44 mouse cellular contexts compared by ENCODE assay signal in genomic region chr13:67818636-67819035, GRCm38 (mm10). TPM values are rescaled to one million over a fixed set of nuclear protein-coding genes. Genes with fewer than 3 reads are reported as not detected.
DNase-seq lines count a peak whose midpoint lies in the region; ATAC-seq and TF ChIP-seq lines count a peak whose summit lies in the region.
"Had no signal": no experiment of that assay in that cellular context is flagged by ENCODE, and none has a peak within 500 bp of the region (broad histone marks: within the 10 kb centered on the region; RNA-seq: fewer than 3 reads in every experiment).

No protein-coding gene starts in this region.

- H3K4me1 ChIP-seq in lung, postnatal 0 days (ENCODE audit: insufficient read depth, low read depth, low read length), result no peaks in the 10 kb centered on the region
- no peaks in the 10 kb centered on the region for H3K4me1 ChIP-seq in midbrain, embryonic 14.5 days (ENCODE audit: control insufficient read depth, insufficient read depth, low read length)
- H3K4me1 ChIP-seq: neural tube, embryonic 12.5 days had no signal

- no peak for ATAC-seq in lung, postnatal 0 days
- ATAC-seq in midbrain, embryonic 14.5 days (ENCODE audit: low FRiP score, low TSS enrichment), result no peak
- ATAC-seq: forebrain, embryonic 15.5 days; hindbrain, embryonic 16.5 days; Patski had no signal

- no peaks in the 10 kb centered on the region for H3K36me3 ChIP-seq in lung, postnatal 0 days (ENCODE audit: insufficient read depth, low read length)
- H3K36me3 ChIP-seq in midbrain, embryonic 14.5 days (ENCODE audit: control insufficient read depth, insufficient read depth, low read length), result peaks cover 13% of the 10 kb centered on the region; the same call in 1 of the 2 replicates

- no peaks in the 10 kb centered on the region for H3K27me3 ChIP-seq in lung, postnatal 0 days (replicated peaks; ENCODE audit: insufficient read depth, low read length)
- H3K27me3 ChIP-seq in midbrain, embryonic 14.5 days (ENCODE audit: control insufficient read depth, insufficient read depth, low read length), result no peaks in the 10 kb centered on the region
- H3K27me3 ChIP-seq: forebrain, embryonic 15.5 days; kidney, embryonic 15.5 days; neural tube, embryonic 12.5 days; Patski had no signal

- H3K9ac ChIP-seq in lung, postnatal 0 days (replicated peaks; ENCODE audit: low read depth), result no peak overlapping the region
- H3K9ac ChIP-seq in midbrain, embryonic 14.5 days (replicated peaks; ENCODE audit: low read length), result no peak overlapping the region
- H3K9ac ChIP-seq: forebrain, embryonic 15.5 days; kidney, embryonic 15.5 days; liver, embryonic 14.5 days; neural tube, embryonic 12.5 days had no signal

- H3K4me2 ChIP-seq in lung, postnatal 0 days (replicated peaks; ENCODE audit: low read depth, low read length), result no peak overlapping the region
- no peak overlapping the region for H3K4me2 ChIP-seq in midbrain, embryonic 14.5 days (ENCODE audit: low read length)
- H3K4me2 ChIP-seq: forebrain, embryonic 15.5 days; kidney, embryonic 15.5 days; midbrain, embryonic 11.5 days; neural tube, embryonic 12.5 days had no signal

- peak in 1 of 2 experiments; percentile 29 for DNase-seq in layer of hippocampus, adult 2 months (ENCODE audit: low spot score in 2 of 2)
- no peak for DNase-seq in layer of hippocampus, postnatal 10 days (ENCODE audit: low spot score in 2 of 2)
- DNase-seq in lung, postnatal 0 days (ENCODE audit: low spot score), result peak; percentile 32
- DNase-seq in lung, postnatal 10 days, result no peak
- peak; percentile 25 for DNase-seq in brain, adult 2 months (ENCODE audit: low read depth, low spot score)
- no peak for DNase-seq in midbrain, embryonic 14.5 days
- DNase-seq in heart, adult 8-10 months (ENCODE audit: low spot score), result no peak
- DNase-seq: adrenal gland, postnatal 14 days; cerebellum, adult 2 months; cerebellum, postnatal 14 days; gastrocnemius, postnatal 25 days; heart, adult 18-20 months; kidney, adult 18-20 months; kidney, postnatal 25 days; liver; lung, postnatal 36 days; right cerebral cortex, adult 18-20 months; spleen, adult 18-20 months; thymus, adult 18-20 months; thymus, postnatal 36 days had no signal

- H3K27ac ChIP-seq in layer of hippocampus, adult 2 months, result peak overlapping the region; percentile 36; the same call in 1 of the 2 replicates
- no peak overlapping the region for H3K27ac ChIP-seq in lung, postnatal 0 days (ENCODE audit: low read length)
- H3K27ac ChIP-seq in midbrain, embryonic 14.5 days (replicated peaks; ENCODE audit: low read depth, low read length), result no peak overlapping the region
- H3K27ac ChIP-seq: forebrain, embryonic 10.5 days; forebrain, embryonic 15.5 days; kidney, embryonic 15.5 days; liver, embryonic 14.5 days; neural tube, embryonic 12.5 days had no signal

- TF ChIP-seq EP300 in lung, postnatal 0 days (IDR thresholded peaks at IDR 0.05), result no peak

- H3K4me3 ChIP-seq in layer of hippocampus, adult 2 months, result no peak overlapping the region
- no peak overlapping the region for H3K4me3 ChIP-seq in lung, postnatal 0 days (ENCODE audit: low read depth, low read length)
- no peak overlapping the region for H3K4me3 ChIP-seq in midbrain, embryonic 14.5 days (replicated peaks; ENCODE audit: low read depth, low read length)
- H3K4me3 ChIP-seq: forebrain, embryonic 10.5 days; forebrain, embryonic 15.5 days; kidney, embryonic 15.5 days; myocyte; neural tube, embryonic 12.5 days had no signal

- 0 out of 2 replicates have a peak, but pooled peaks cover 3% of the 10 kb centered on the region for H3K9me3 ChIP-seq in lung, postnatal 0 days (ENCODE audit: low read length)
- peaks cover 26% of the 10 kb centered on the region for H3K9me3 ChIP-seq in midbrain, embryonic 14.5 days (ENCODE audit: control insufficient read depth, low read length)

- TF ChIP-seq CTCF in layer of hippocampus, adult 2 months (conservative IDR thresholded peaks at IDR 0.05), result no peak
- TF ChIP-seq CTCF in lung, postnatal 0 days (IDR thresholded peaks at IDR 0.05), result no peak

- 55% methylated on average over 1 of the region's 1 CpGs for WGBS in lung, postnatal 0 days
- 98% methylated on average over 1 of the region's 1 CpGs for WGBS in midbrain, embryonic 14.5 days

RNA-seq across cellular contexts. Expression of gene Zfp273, which starts 5.1 kb away (rescaled TPM):
- 1 to 10 TPM; 8.2 to 9.4 TPM for total RNA-seq in layer of hippocampus, adult 2 months (2021)
- total RNA-seq in layer of hippocampus, postnatal 10 days (2021), result 1 to 10 TPM; 7.8 to 9.3 TPM
- 4.1 and 4.9 TPM in 2 replicates for polyA plus RNA-seq in lung, postnatal 0 days (2015; fragmentation: Nextera tagmentation; extraction: Ambion mirVana)
- 15.1 and 15.5 TPM in 2 replicates for polyA plus RNA-seq in midbrain, embryonic 14.5 days (2014; fragmentation: Nextera tagmentation; extraction: Ambion mirVana)
- total RNA-seq in heart, adult 8-10 months (2022), result 1 to 10 TPM; 1.3 to 2.9 (median 2.2) TPM

RNA-seq across cellular contexts. Expression of gene Gm10037, which starts 12.3 kb away (rescaled TPM):
- 10 to 100 TPM; 10.9 to 14.6 TPM for total RNA-seq in layer of hippocampus, adult 2 months (2021)
- total RNA-seq in layer of hippocampus, postnatal 10 days (2021), result 1 to 10 TPM; 7.4 to 8.4 TPM
- polyA plus RNA-seq in lung, postnatal 0 days (2015; fragmentation: Nextera tagmentation; extraction: Ambion mirVana), result 2.7 and 3.7 TPM in 2 replicates
- 5.0 and 6.1 TPM in 2 replicates for polyA plus RNA-seq in midbrain, embryonic 14.5 days (2014; fragmentation: Nextera tagmentation; extraction: Ambion mirVana)
- under 1 TPM in 3 of 4 experiments, not detected in 1; 0.66 to 0.75 (median 0.72) TPM for total RNA-seq in heart, adult 8-10 months (2022)
- total RNA-seq: G1E; megakaryocyte, adult 5-6 weeks had no signal
- polyA plus RNA-seq: G1E, myocyte had no signal

RNA-seq across cellular contexts. Expression of gene Zfp493, which starts 39.1 kb away (rescaled TPM):
- total RNA-seq in layer of hippocampus, adult 2 months (2021), result 1 to 10 TPM; 2.9 to 5.3 TPM
- total RNA-seq in layer of hippocampus, postnatal 10 days (2021), result 1 to 10 TPM; 3.0 to 3.6 TPM
- polyA plus RNA-seq in lung, postnatal 0 days (2015; fragmentation: Nextera tagmentation; extraction: Ambion mirVana), result 0.75 and 0.93 TPM in 2 replicates
- polyA plus RNA-seq in midbrain, embryonic 14.5 days (2014; fragmentation: Nextera tagmentation; extraction: Ambion mirVana), result 2.6 and 3.6 TPM in 2 replicates
- total RNA-seq in heart, adult 8-10 months (2022), result 1 to 10 TPM in 3 of 4 experiments, under 1 TPM in 1; 1.00 to 2.0 (median 1.5) TPM

RNA-seq across cellular contexts. Expression of gene BC048507, which starts 44.5 kb away (rescaled TPM):
- total RNA-seq in layer of hippocampus, adult 2 months (2021), result not detected
- not detected for total RNA-seq in layer of hippocampus, postnatal 10 days (2021)
- polyA plus RNA-seq in lung, postnatal 0 days (2015; fragmentation: Nextera tagmentation; extraction: Ambion mirVana), result not detected in 2 replicates
- polyA plus RNA-seq in midbrain, embryonic 14.5 days (2014; fragmentation: Nextera tagmentation; extraction: Ambion mirVana), result not detected in 2 replicates
- total RNA-seq in heart, adult 8-10 months (2022), result under 1 TPM in 1 of 4 experiments, not detected in 3; 0.47 TPM
- total RNA-seq: adrenal gland, postnatal 14 days; G1E; gastrocnemius, adult 18-20 months; gastrocnemius, postnatal 25 days; heart, adult 18-20 months; heart, postnatal 25 days; layer of hippocampus, adult 18-20 months; left cerebral cortex, postnatal 10 days; megakaryocyte, adult 5-6 weeks; midbrain, postnatal 0 days had no signal
- polyA plus RNA-seq: brain, embryonic 14.5 days; cerebellum, adult 2 months; embryonic facial prominence, embryonic 11.5 days; forebrain, embryonic 10.5 days; forebrain, embryonic 15.5 days; frontal cortex, adult 2 months; G1E; heart, embryonic 14.5 days; hindbrain, embryonic 11.5 days; hindbrain, embryonic 16.5 days; intestine, embryonic 14.5 days; kidney, embryonic 15.5 days; limb, embryonic 11.5 days; liver, embryonic 14.5 days; midbrain, embryonic 11.5 days; midbrain, postnatal 0 days; myocyte; neural tube, embryonic 12.5 days; stomach, embryonic 16.5 days had no signal

Comparison
In these comparisons a context has a peak if more than half of its experiments do, and no peak if none do; other contexts are left out.
1. DNase-seq: peak in lung, postnatal 0 days (single experiment) and brain, adult 2 months (single experiment); none in layer of hippocampus, postnatal 10 days (0 of 2), lung, postnatal 10 days (single experiment), midbrain, embryonic 14.5 days (single experiment) and heart, adult 8-10 months (single experiment).
2. RNA of gene Gm10037, which starts 12.3 kb away (total RNA-seq): 10.9 to 14.6 TPM in layer of hippocampus, adult 2 months and 7.4 to 8.4 TPM in layer of hippocampus, postnatal 10 days; 0.66 to 0.75 TPM in heart, adult 8-10 months; every median in the first group is over 4 times any median in the second.